Mouse (Mus musculus) heart, adult 2 months (tissue): ENCODE measurements around the gene Nfkb2.
A peak's percentile ranks its signal among the peaks of the same experiment; 100 is the strongest.

Source experiments
- CTCF ChIP-seq: fragments of 200-600 bp; IDR thresholded peaks from 2 replicates; pipeline ENCODE4 v1.8.1; 2022; ENCODE audit warnings: antibody characterized with exemption, mild to moderate bottlenecking, moderate library complexity
- POLR2A ChIP-seq: fragments of 200-500 bp; IDR thresholded peaks from 2 replicates; pipeline ENCODE4 v1.6.1; 2011; ENCODE audit warnings: mild to moderate bottlenecking, low read depth, low read length, control low read depth; ENCODE audit not compliant: insufficient read depth

DNA sequence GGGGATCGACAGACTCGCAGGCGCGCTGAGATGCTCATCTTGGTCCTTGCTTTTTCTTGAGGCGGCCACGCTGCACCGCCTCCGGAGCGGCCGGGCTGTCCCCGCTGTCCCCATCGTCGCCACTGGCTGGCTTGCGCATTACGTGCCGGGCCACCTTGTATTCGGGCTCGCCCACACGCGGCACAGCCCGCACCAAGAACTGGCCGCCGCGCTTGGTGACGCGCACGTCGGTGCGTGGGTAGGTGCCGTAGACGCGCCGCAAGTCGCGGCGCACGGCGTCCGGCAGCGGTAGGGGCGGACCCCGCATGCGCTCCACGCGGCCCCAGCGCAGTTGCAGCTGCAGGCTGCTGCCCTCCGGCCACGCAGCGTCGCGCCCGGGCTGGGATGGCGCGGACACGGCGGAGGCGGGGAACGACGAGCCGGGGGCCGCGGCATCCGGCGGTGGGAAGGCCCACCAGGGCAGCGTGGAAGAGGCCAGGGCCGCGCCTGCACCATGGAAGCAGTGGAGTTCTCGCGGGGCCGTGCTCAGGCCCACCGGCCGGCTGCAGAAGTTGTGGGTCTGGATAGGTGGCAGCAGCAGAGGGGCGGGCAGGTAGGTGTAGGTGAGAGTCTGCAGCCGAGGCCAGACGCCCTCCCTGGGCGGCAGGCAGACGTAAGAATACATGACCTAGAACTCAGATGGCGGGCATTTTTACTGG, 44.8 kb downstream of the Nfkb2 start:
- TF ChIP-seq CTCF (peak; percentile 29), POLR2A (peak; percentile 56; the same call in 1 of the 2 replicates)
